Comparison of ENCODE assay signal across 8 mouse cellular contexts in genomic region chr8:105965905-105966341, GRCm38 (mm10). TPM values are rescaled to one million over a fixed set of nuclear protein-coding genes. Genes with fewer than 3 reads are reported as not detected.
DNase-seq lines count a peak whose midpoint lies in the region; ATAC-seq and TF ChIP-seq lines count a peak whose summit lies in the region.

Gene Slc12a4, minus strand, starts transcription at chr8:105966097.

- H3K4me3 ChIP-seq in bone marrow, adult 2 months (replicated peaks; ENCODE audit: control insufficient read depth, low read depth, low read length) = peak within 1 kb of the TSS; percentile 78
- peak within 1 kb of the TSS; percentile 60 for H3K4me3 ChIP-seq in forebrain, postnatal 0 days (ENCODE audit: low read depth, low read length)
- H3K4me3 ChIP-seq in hindbrain, embryonic 12.5 days = peak within 1 kb of the TSS; percentile 54
- H3K4me3 ChIP-seq in megakaryocyte, embryonic 14.5 days (replicated peaks) = peak within 1 kb of the TSS; percentile 94

- H3K4me2 ChIP-seq in forebrain, postnatal 0 days (ENCODE audit: low read depth) = peak within 1 kb of the TSS; percentile 66
- peak within 1 kb of the TSS; percentile 72 for H3K4me2 ChIP-seq in hindbrain, embryonic 12.5 days (replicated peaks)

- TF ChIP-seq POLR2A in bone marrow, adult 2 months (IDR thresholded peaks at IDR 0.05; ENCODE audit: borderline replicate concordance, control insufficient read depth, low read depth, low read length) = peak; percentile 53; the same call in 1 of the 2 replicates

- H3K27me3 ChIP-seq in forebrain, postnatal 0 days (ENCODE audit: insufficient read depth, low read length) = peaks cover 15% of the 10 kb centered on the region
- peaks cover 45% of the 10 kb centered on the region for H3K27me3 ChIP-seq in hindbrain, embryonic 12.5 days
- H3K27me3 ChIP-seq in megakaryocyte, embryonic 14.5 days (replicated peaks) = peaks cover 36% of the 10 kb centered on the region

- under 1% methylated on average over 47 of the region's 47 CpGs for WGBS in bone marrow, adult 2 months
- WGBS in forebrain, postnatal 0 days = 0% methylated on average over 41 of the region's 47 CpGs
- under 1% methylated on average over 45 of the region's 47 CpGs for WGBS in hindbrain, embryonic 12.5 days

- peak within 1 kb of the TSS; percentile 70 for H3K27ac ChIP-seq in bone marrow, adult 2 months (ENCODE audit: control insufficient read depth, insufficient read depth, low read depth, low read length, poor library complexity)
- H3K27ac ChIP-seq in forebrain, postnatal 0 days (ENCODE audit: low read depth, low read length) = no peak within 1 kb of the TSS
- 0 out of 2 replicates have a peak within 1 kb of the TSS, but pooled peaks have one; percentile 17 for H3K27ac ChIP-seq in hindbrain, embryonic 12.5 days

- intact Hi-C loops in left cerebral cortex, postnatal 10 days (cut with DNase I) = no loop called here

- DNase-seq in ES-CJ7 (ENCODE audit: low read depth, low spot score) = peak; percentile 74
- DNase-seq in forebrain, postnatal 0 days = peak; percentile 74
- peak in 1 of 2 experiments; percentile 89 for DNase-seq in left cerebral cortex, postnatal 10 days (ENCODE audit: extremely low spot score in 1 of 2, low spot score in 2 of 2)
- peak; percentile 40 for DNase-seq in right cerebral cortex, postnatal 25 days
- peak; percentile 88 for DNase-seq in yolk sac, embryonic 10.5 days (ENCODE audit: low spot score)

- no peak for TF ChIP-seq CTCF in bone marrow, adult 2 months (IDR thresholded peaks at IDR 0.05; ENCODE audit: control insufficient read depth, insufficient read depth, low read length)
- no peak for TF ChIP-seq CTCF in forebrain, postnatal 0 days (IDR thresholded peaks at IDR 0.05; ENCODE audit: low read depth)

- peak; percentile 91 for ATAC-seq in forebrain, postnatal 0 days
- ATAC-seq in hindbrain, embryonic 12.5 days (ENCODE audit: low FRiP score) = peak; percentile 56

- H3K36me3 ChIP-seq in forebrain, postnatal 0 days (ENCODE audit: insufficient read depth) = no peaks in the 10 kb centered on the region
- no peaks in the 10 kb centered on the region for H3K36me3 ChIP-seq in hindbrain, embryonic 12.5 days
- no peaks in the 10 kb centered on the region for H3K36me3 ChIP-seq in megakaryocyte, embryonic 14.5 days (replicated peaks; ENCODE audit: low read length)

- peak within 1 kb of the TSS; percentile 56 for H3K9ac ChIP-seq in forebrain, postnatal 0 days
- peak within 1 kb of the TSS; percentile 56 for H3K9ac ChIP-seq in hindbrain, embryonic 12.5 days

- peaks cover 2% of the 10 kb centered on the region; the same call in 1 of the 2 replicates for H3K4me1 ChIP-seq in bone marrow, adult 2 months (ENCODE audit: control insufficient read depth, insufficient read depth, low read length)
- H3K4me1 ChIP-seq in forebrain, postnatal 0 days (ENCODE audit: insufficient read depth) = no peaks in the 10 kb centered on the region; the same call in 1 of the 2 replicates
- peaks cover 15% of the 10 kb centered on the region for H3K4me1 ChIP-seq in hindbrain, embryonic 12.5 days
- H3K4me1 ChIP-seq in megakaryocyte, embryonic 14.5 days = peaks cover 61% of the 10 kb centered on the region

- H3K9me3 ChIP-seq in forebrain, postnatal 0 days (ENCODE audit: low read length) = no peaks in the 10 kb centered on the region
- H3K9me3 ChIP-seq in hindbrain, embryonic 12.5 days (replicated peaks) = no peaks in the 10 kb centered on the region
- no peaks in the 10 kb centered on the region for H3K9me3 ChIP-seq in megakaryocyte, embryonic 14.5 days

RNA-seq across cellular contexts. Expression of gene Slc12a4, which starts in this region (rescaled TPM):
- polyA plus RNA-seq in bone marrow, adult 2 months (2011; ENCODE audit: insufficient read depth, insufficient read length, low replicate concordance, missing spikeins) = 15.9 and 21.3 TPM in 2 replicates
- total RNA-seq in forebrain, postnatal 0 days (2014; rRNA removed) = 9.7 and 12.4 TPM in 2 replicates
- 9.8 and 12.1 TPM in 2 replicates for polyA plus RNA-seq in forebrain, postnatal 0 days (2015; fragmentation: Nextera tagmentation; extraction: Ambion mirVana)
- 19.5 TPM in 2 replicates for polyA plus RNA-seq in hindbrain, embryonic 12.5 days (2016; fragmentation: Nextera tagmentation; extraction: Ambion mirVana)
- 10 to 100 TPM; 20.4 to 20.9 TPM for total RNA-seq in left cerebral cortex, postnatal 10 days (2021)
- polyA plus RNA-seq in megakaryocyte, embryonic 14.5 days (2012; ENCODE audit: insufficient read depth, low replicate concordance) = 4.5 and 6.7 TPM in 2 replicates
